Mouse (Mus musculus): ENCODE data around the gene Eva1c. TPM values are rescaled to one million over a fixed set of nuclear protein-coding genes. Genes with fewer than 3 reads are reported as not detected.

Eva1c gene
- polyA plus RNA-seq, 1 experiment from 2014 or later, result 1.2 TPM

- peak; percentile 72 for ATAC-seq (replicated peaks; ENCODE audit: low FRiP score, low read depth)
- Histone ChIP-seq H3K27me3 (ENCODE audit: insufficient read depth, low read length) (0 out of 2 replicates have a peak, but pooled peaks cover 4% of the 10 kb centered on the region), H3K4me3 (replicated peaks; ENCODE audit: low read depth, low read length) (peak overlapping the region; percentile 49), H3K9ac (ENCODE audit: low read depth, low read length) (peak overlapping the region; percentile 59; the same call in 1 of the 2 replicates), H3K4me1 (replicated peaks; ENCODE audit: insufficient read depth, low read length) (peaks cover 13% of the 10 kb centered on the region; the same call in 1 of the 2 replicates), H3K9me3 (replicated peaks; ENCODE audit: low read length) (no peaks in the 10 kb centered on the region), H3K27ac (no peak overlapping the region), H3K36me3 (ENCODE audit: insufficient read depth, low read length) (no peaks in the 10 kb centered on the region), H3K4me2 (ENCODE audit: low read length) (peak overlapping the region; percentile 92)
- TF ChIP-seq CTCF (IDR thresholded peaks at IDR 0.05; ENCODE audit: low read depth), result peak; percentile 54
- under 1% methylated on average over 41 of the region's 45 CpGs for WGBS
- peak; percentile 84 for DNase-seq (ENCODE audit: low spot score)
Measured at GRCm38 (mm10) chr16:90829894-90830685, 3.6 kb downstream of the Eva1c start.

DNA sequence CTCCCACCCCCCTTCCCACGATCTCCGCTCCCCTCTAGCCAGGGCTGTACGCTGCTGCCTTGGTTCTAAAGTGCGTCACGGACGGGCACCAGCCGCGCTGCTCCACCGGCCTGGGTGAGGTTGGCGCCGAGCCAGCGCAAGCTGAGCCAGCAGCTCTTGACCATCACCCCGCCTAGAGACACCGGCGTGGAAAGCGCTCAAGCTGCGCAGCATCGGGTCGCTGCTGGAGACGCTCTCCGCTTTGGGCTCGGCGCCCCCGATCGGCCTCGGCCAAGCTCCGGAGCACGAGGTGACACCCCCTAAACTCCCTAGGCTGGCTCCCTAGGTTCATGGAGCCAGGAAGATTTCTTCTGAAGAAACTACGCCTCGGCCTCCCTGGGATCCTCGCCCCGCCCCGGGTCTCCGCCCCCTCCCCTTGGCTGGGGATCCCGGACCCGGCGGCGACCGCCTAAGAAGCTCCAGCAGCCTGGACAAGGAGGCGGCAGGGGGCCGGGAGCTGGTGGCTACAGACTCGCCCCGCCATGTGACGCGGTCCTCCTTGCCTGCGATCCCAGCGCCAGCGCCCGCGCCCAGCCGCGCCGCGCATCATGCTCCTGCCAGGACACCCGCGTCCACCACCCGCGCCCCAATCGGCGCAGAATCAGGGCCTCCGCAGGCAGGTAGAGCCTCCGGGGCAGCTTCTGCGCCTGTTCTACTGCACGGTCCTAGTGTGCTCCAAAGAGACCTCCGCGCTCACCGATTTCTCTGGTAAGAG lies 4.3 kb downstream of the Eva1c start:
- no peak overlapping the region for H3K27ac ChIP-seq
- DNase-seq (ENCODE audit: low spot score) (peak; percentile 55), ATAC-seq (replicated peaks; ENCODE audit: low FRiP score, low read depth) (peak; percentile 88)
- H3K4me1 ChIP-seq (replicated peaks; ENCODE audit: insufficient read depth, low read length), result peaks cover 13% of the 10 kb centered on the region; the same call in 1 of the 2 replicates
- H3K9ac ChIP-seq (ENCODE audit: low read depth, low read length), result peak overlapping the region; percentile 59
- H3K4me2 ChIP-seq (ENCODE audit: low read length), result peak overlapping the region; percentile 92
- no peaks in the 10 kb centered on the region for H3K36me3 ChIP-seq (ENCODE audit: insufficient read depth, low read length)
- no peaks in the 10 kb centered on the region for H3K9me3 ChIP-seq (replicated peaks; ENCODE audit: low read length)
- under 1% methylated on average over 65 of the region's 67 CpGs for WGBS
- H3K4me3 ChIP-seq (replicated peaks; ENCODE audit: low read depth, low read length), result peak overlapping the region; percentile 49
- no peak for TF ChIP-seq CTCF (IDR thresholded peaks at IDR 0.05; ENCODE audit: low read depth)
- 0 out of 2 replicates have a peak, but pooled peaks cover 4% of the 10 kb centered on the region for H3K27me3 ChIP-seq (ENCODE audit: insufficient read depth, low read length)

GRCm38 (mm10) chr16:90831676-90832075 lies 5.2 kb downstream of the Eva1c start:
- ATAC-seq (replicated peaks; ENCODE audit: low FRiP score, low read depth) (no peak), DNase-seq (ENCODE audit: low spot score) (no peak)
- Histone ChIP-seq H3K27me3 (ENCODE audit: insufficient read depth, low read length) (0 out of 2 replicates have a peak, but pooled peaks cover 4% of the 10 kb centered on the region), H3K4me3 (replicated peaks; ENCODE audit: low read depth, low read length) (0 out of 2 replicates have a peak overlapping the region, but pooled peaks have one; percentile 49), H3K36me3 (ENCODE audit: insufficient read depth, low read length) (no peaks in the 10 kb centered on the region), H3K9ac (ENCODE audit: low read depth, low read length) (0 out of 2 replicates have a peak overlapping the region, but pooled peaks have one; percentile 59), H3K9me3 (replicated peaks; ENCODE audit: low read length) (no peaks in the 10 kb centered on the region), H3K27ac (no peak overlapping the region), H3K4me2 (ENCODE audit: low read length) (peak overlapping the region; percentile 92), H3K4me1 (replicated peaks; ENCODE audit: insufficient read depth, low read length) (peaks cover 13% of the 10 kb centered on the region; the same call in 1 of the 2 replicates)
- TF ChIP-seq CTCF (IDR thresholded peaks at IDR 0.05; ENCODE audit: low read depth), result no peak
- 19% methylated on average over 15 of the region's 15 CpGs for WGBS

DNA sequence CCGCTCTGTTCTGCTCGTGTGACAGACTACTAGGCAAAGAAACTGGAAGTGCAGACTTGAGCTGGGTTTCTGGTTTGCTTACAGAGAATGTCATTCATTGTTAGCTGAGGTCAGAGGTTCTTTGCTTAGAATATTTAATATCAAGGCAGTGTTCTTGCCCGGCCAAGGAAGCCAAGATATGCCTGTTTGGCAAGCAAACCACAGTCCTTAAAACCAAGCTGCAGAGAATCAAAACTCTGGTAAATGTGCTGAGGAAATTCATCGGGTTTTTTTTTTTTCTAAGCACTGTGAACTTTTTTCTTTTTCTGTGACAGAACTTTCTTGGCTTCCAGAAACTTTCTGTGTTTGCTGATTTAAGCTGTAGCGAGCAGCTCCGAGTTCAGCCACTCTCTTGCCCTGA lies 6.0 kb downstream of the Eva1c start:
- no peak for DNase-seq (ENCODE audit: low spot score)

DNA sequence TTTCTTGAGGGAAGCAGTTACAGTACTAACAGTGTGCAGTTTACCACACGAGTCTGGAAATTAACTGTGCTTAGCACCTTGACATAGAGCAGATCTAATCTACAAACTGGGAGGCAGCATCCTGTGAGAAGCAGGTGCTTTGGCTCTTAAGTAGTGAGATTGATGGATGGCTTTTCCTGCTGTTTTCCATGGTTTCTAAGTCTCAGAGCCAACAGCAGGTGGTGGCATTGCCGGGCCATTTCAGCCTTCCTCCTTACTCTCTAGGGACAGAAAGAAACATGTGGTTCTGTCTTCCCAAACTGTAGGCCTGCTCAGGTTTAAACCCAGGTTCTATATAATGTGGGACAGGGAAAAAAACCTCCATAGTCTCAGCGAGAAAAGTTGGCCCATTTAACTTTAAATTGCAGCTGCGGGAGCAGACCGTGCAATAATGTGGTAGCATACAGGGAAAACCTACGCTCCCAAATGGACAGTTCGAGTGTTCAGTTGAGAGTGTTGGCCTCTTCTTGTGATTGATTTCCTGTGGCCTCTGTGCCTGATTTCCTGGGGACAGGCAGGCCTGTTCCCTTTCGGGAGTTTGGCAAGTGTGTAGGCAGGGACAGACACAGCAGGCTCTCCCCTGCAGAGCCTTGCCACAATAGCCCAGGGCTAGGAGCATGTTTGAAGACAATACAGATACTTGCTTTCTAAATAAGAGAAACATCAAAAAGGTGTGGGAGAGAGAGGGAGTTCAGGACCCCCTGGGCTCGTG lies 6.7 kb downstream of the Eva1c start:
- Histone ChIP-seq H3K9me3 (replicated peaks; ENCODE audit: low read length) (no peaks in the 10 kb centered on the region), H3K9ac (ENCODE audit: low read depth, low read length) (no peak overlapping the region)
- no peak for ATAC-seq (replicated peaks; ENCODE audit: low FRiP score, low read depth)

More for the DNA sequence above, 6.0 kb downstream of the Eva1c start:
- Histone ChIP-seq H3K27ac (no peak overlapping the region), H3K4me1 (replicated peaks; ENCODE audit: insufficient read depth, low read length) (peaks cover 13% of the 10 kb centered on the region; the same call in 1 of the 2 replicates), H3K9me3 (replicated peaks; ENCODE audit: low read length) (no peaks in the 10 kb centered on the region), H3K36me3 (ENCODE audit: insufficient read depth, low read length) (no peaks in the 10 kb centered on the region), H3K4me2 (ENCODE audit: low read length) (no peak overlapping the region), H3K9ac (ENCODE audit: low read depth, low read length) (no peak overlapping the region), H3K4me3 (replicated peaks; ENCODE audit: low read depth, low read length) (no peak overlapping the region), H3K27me3 (ENCODE audit: insufficient read depth, low read length) (0 out of 2 replicates have a peak, but pooled peaks cover 4% of the 10 kb centered on the region)
- no peak for ATAC-seq (replicated peaks; ENCODE audit: low FRiP score, low read depth)
- WGBS, result 44% methylated on average over 6 of the region's 6 CpGs
- no peak for TF ChIP-seq CTCF (IDR thresholded peaks at IDR 0.05; ENCODE audit: low read depth)

More for the DNA sequence above, 6.7 kb downstream of the Eva1c start:
- H3K27me3 ChIP-seq (ENCODE audit: insufficient read depth, low read length), result 0 out of 2 replicates have a peak, but pooled peaks cover 4% of the 10 kb centered on the region
- TF ChIP-seq CTCF (IDR thresholded peaks at IDR 0.05; ENCODE audit: low read depth), result peak; percentile 55
- H3K4me2 ChIP-seq (ENCODE audit: low read length), result no peak overlapping the region
- DNase-seq (ENCODE audit: low spot score), result peak; percentile 66
- no peak overlapping the region for H3K4me3 ChIP-seq (replicated peaks; ENCODE audit: low read depth, low read length)
- H3K27ac ChIP-seq, result no peak overlapping the region
- H3K36me3 ChIP-seq (ENCODE audit: insufficient read depth, low read length), result no peaks in the 10 kb centered on the region
- 39% methylated on average over 9 of the region's 9 CpGs for WGBS
- peaks cover 13% of the 10 kb centered on the region; the same call in 1 of the 2 replicates for H3K4me1 ChIP-seq (replicated peaks; ENCODE audit: insufficient read depth, low read length)

All from kidney, postnatal 0 days (tissue).